Mouse (Mus musculus) naive thymus-derived CD4-positive, alpha-beta T cell, adult 2 months (primary cell): Measurements from ENCODE around the gene Ahsa2.
"Not testable (repeated sequence)": the region's sequence is repeated elsewhere in the genome, so short reads cannot be mapped to it uniquely, and the experiment has no call there.

ENCODE experiments used
- DNase-seq: peaks from one replicate; pipeline ENCODE4 v3.0.0-alpha.2; 2011; ENCODE audit warnings: low read depth

Gene Ahsa2

GRCm38 (mm10) chr11:23497718-23498509 lies at the start of gene Ahsa2:
Gene Ahsa2 (minus strand): TSS chr11:23498030.
- peak; percentile 95 for DNase-seq

DNA sequence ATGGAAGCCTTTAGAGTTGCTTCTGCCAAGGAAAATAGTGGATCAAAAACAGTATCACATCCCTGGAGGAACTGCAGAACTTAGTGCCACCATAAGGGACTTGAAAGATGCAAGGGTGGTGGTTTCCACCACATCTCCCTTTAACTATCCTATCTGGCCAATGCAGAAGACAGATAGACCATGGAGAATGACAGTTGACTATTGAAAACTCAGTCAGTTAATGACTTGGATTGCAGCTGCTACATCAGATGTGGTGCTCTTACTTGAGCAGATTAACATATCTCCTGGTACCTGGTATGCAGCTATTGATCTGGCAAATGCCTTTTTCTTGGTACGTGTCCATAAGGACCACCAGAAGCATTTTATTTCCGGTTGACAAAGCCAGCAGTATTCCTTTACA lies 39.6 kb upstream of the Ahsa2 start:
- no peak for DNase-seq

- no peak for DNase-seq
Measured at GRCm38 (mm10) chr11:23520473-23521205, 22.8 kb upstream of the Ahsa2 start, which contains the start of gene 1700093K21Rik. Gene 1700093K21Rik (minus strand): TSS chr11:23521155.

DNA sequence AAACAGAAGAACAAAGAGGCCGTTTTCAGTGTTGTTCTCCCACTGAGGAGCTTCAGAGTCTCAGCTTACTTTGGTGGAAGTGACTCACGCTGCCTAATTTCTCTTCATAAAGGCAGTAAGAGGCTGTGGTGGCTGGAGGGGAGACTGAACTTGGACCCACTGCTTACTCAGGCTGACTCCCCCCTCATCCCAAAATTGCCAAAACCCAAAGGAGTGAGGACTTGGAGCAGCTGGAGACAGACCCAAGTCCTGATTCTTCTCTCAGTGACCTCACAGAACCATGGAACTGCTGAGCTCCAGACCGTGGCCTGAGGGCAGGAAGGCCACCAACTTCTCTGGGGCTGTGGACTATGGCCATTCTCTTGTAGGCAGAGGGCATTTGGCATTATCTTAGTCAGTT lies 21.2 kb upstream of the Ahsa2 start:
- no peak for DNase-seq

DNA sequence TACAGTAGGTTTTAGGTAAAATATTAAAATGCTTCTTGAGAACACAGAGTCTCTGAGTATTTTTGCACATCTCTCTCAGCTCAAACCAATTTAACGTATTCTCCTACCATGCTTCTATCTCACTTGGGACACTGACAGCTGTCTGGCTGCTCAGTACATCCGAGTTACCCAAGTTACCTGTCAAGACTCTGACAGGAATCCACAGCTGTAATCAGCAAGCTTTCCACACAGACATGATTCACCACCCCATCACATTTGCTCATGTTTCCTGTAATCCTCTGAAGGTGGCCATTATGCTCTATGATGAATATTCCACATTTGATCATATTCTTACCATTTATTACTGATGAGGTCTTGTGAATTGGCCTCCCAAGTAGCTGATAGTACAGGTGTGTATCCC lies 17.5 kb upstream of the Ahsa2 start:
- DNase-seq, result no peak

GRCm38 (mm10) chr11:23514785-23515184 lies 17.0 kb upstream of the Ahsa2 start:
- DNase-seq, result not testable (repeated sequence)

- DNase-seq, result not testable (repeated sequence)
Measured at GRCm38 (mm10) chr11:23504801-23505200, 7.0 kb upstream of the Ahsa2 start.

DNA sequence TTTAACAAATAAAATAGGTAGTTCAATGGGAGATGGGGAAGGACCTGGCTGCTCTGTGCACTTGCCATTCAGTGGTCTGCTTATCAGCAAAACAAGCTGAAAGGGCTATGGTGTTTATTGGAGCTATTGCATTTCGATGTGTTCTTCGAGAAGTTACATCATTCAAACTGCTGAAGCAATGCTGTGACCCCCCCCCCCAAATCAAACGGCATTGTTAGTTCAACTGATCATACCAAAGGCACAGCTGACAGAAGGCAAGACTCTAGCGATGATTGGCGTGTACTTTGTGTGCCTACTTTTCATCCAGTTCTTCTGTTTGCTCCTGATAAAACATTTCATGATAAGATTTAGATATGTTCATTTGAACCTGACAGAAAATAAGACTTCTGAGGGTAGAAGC lies 779 bp upstream of the Ahsa2 start:
- DNase-seq, result no peak

DNA sequence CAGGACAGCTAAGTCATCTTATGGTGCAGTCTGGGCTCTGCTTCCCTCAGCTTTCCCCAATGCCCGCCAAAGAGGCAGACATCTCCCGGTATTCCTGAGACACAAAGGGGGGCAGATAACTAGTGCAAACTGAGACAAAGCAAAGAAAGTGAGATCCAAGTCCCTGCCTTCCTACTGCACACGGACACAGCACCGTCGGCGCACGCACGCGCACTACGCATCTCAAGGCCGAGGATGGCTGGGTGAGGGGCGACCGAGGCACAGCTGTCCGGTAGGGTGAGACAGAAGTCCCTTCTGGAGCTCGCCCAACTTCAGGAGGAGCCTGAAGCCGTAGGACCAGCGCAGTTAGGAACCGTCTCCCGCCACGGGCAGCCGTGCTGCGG lies 504 bp downstream of the Ahsa2 start:
- DNase-seq, result peak; percentile 83

GRCm38 (mm10) chr11:23496661-23497060 lies 1.2 kb downstream of the Ahsa2 start:
- peak; percentile 32 for DNase-seq

- no peak for DNase-seq
Measured at GRCm38 (mm10) chr11:23495231-23495630, 2.6 kb downstream of the Ahsa2 start.

DNA sequence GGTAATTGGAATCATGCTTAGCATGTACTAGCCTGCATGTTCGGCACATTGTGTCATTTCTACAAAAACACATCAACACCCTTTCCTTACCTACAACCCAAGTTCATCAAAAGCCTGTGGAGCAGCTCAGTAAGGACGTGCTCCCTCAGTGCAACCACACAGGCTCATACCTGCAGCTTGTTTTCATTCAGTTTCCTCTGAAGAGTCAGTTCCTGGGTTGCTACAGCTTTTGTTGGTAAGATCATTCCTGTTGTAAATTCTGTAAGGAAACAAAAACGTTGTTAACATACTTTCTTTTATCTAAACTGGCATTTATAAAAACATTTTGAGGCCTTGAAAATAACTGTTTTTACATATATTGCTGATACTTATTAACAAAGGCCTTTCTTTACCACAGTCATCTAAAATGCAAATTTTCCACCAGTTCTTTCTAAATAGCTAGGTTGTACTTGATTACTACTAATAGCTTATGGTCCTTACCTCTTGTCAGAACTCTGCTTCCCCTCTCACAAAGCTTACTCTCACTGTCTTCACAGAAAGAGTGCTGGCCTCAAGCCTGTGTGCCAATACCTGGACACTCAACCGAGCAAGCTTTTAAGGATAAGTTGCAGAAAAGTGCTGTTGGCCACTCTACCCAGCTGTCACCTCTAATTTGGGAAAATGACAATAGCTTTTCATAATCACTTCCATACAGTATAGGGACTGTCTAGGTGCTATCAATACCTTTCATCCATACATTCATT lies 5.6 kb downstream of the Ahsa2 start:
- DNase-seq, result no peak

GRCm38 (mm10) chr11:23489955-23490354 lies 7.9 kb downstream of the Ahsa2 start:
- DNase-seq, result no peak

DNA sequence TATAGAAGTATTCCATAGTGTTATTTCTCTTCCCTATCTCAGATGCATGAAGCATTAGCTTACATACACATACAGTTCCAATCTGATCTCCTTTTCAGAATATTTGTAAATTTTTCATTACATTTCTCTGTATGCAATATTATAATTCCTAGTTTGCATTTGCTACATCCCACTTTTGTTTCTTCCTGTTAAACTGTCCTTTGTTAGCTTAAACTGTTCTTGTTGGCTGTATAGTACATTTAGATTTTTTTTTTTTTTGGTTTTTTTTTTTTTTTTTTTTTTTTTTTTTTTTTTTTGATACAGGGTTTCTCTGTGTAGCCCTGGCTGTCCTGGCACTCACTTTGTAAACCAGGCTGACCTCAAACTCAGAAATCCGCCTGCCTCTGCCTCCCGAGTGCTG lies 32.0 kb downstream of the Ahsa2 start:
- DNase-seq, result not testable (repeated sequence)
